Mouse (Mus musculus): Measurements from ENCODE around the gene Nexmif.

DNA sequence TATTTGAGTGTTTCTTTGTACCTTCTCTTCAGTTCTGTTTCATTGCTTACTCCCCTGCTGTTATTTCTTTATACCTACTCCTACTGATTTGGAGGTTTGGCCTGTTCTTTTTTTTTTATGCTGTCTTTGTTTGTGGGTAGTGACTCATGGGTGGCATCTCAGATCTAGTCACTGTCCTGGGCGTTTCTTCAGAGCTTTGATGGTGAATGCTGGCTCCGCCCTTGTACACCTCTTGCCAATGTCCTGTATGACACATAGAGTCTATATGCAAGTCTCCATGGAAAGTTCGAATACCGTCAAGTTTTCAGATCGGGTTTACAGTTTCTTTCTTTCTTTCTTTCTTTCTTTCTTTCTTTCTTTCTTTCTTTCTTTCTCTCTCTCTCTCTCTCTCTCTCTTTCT is 167.1 kb downstream of the Nexmif start:
- TF ChIP-seq POLR2A (IDR thresholded peaks at IDR 0.05; ENCODE audit: borderline replicate concordance, extremely low read depth, insufficient read depth, insufficient read length, poor library complexity, severe bottlenecking) (no peak), CTCF (IDR thresholded peaks at IDR 0.05; ENCODE audit: borderline replicate concordance, extremely low read depth, insufficient read depth, insufficient read length) (no peak)

All from brain, embryonic 14.5 days (tissue).